Mouse (Mus musculus) testis, adult 2 months (tissue): ENCODE results near the gene Gm17174. TPM values are rescaled to one million over a fixed set of nuclear protein-coding genes. Genes with fewer than 3 reads are reported as not detected.
"Not testable (repeated sequence)": the region's sequence is repeated elsewhere in the genome, so short reads cannot be mapped to it uniquely, and the experiment has no call there.

ENCODE experiments used
- H3K27ac ChIP-seq: fragments of 200-500 bp; 2 replicates; pipeline ENCODE4 v1.5.1; 2012; ENCODE audit warnings: low read depth, low read length; ENCODE audit not compliant: control insufficient read depth, insufficient read depth
- H3K27me3 ChIP-seq: fragments of 200-500 bp; 2 replicates; pipeline ENCODE4 v1.6.1; 2012; ENCODE audit warnings: mild to moderate bottlenecking, low read length, moderate library complexity; ENCODE audit not compliant: control insufficient read depth, insufficient read depth
- H3K36me3 ChIP-seq: fragments of 200-500 bp; 2 replicates; pipeline ENCODE4 v1.6.1; 2012; ENCODE audit warnings: mild to moderate bottlenecking, low read length; ENCODE audit not compliant: control insufficient read depth, insufficient read depth
- H3K4me1 ChIP-seq: fragments of 200-500 bp; 2 replicates; pipeline ENCODE4 v1.6.1; 2012; ENCODE audit warnings: low read length; ENCODE audit not compliant: control insufficient read depth, insufficient read depth
- H3K4me3 ChIP-seq: fragments of 200-500 bp; 2 replicates; pipeline ENCODE4 v1.5.1; 2012; ENCODE audit warnings: low read depth, mild to moderate bottlenecking, low read length, moderate library complexity, mixed read lengths; ENCODE audit not compliant: control insufficient read depth
- CTCF ChIP-seq: fragments of 200-500 bp; IDR thresholded peaks from 2 replicates; pipeline ENCODE4 v1.5.1; 2012; ENCODE audit warnings: low read depth, mild to moderate bottlenecking, inconsistent platforms, low read length, moderate library complexity; ENCODE audit not compliant: control insufficient read depth, insufficient read depth, insufficient replicate concordance
- POLR2A ChIP-seq: fragments of 200-500 bp; IDR thresholded peaks from 2 replicates; pipeline ENCODE4 v1.6.1; 2012; ENCODE audit warnings: low read depth, mild to moderate bottlenecking, inconsistent platforms, low read length, moderate library complexity; ENCODE audit not compliant: control insufficient read depth
- polyA plus RNA-seq: library from polyadenylated mRNA; depleted of rRNA; stranded (reverse); fragments of >200 nt; gene quantifications from 2 replicates; pipeline ENCODE4 v1.2.3, GENCODE M21; 2012; rRNA removed

Gene Gm17174
- 1.7 and 2.3 TPM in 2 replicates for polyA plus RNA-seq

DNA sequence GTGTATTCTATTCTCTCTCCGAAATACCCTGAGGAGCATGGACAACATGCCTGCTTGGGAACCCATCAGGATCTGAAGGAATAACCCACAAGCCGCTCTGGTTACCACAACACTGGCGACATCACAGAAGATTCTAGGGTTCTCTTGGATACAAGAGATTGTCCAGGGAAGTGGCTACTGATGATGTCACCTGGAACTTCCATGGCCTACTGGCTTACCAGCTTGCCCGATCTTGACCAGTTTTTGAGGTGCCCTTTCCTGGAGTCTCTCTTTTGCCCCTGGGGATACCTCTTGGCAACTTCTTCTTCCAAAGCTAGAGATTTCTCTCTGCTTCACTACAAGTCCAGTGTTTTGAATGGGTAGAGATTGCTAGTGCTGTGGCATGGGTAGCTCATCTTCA is at the start of gene Gm17174:
Gm17174 (minus strand) TSS at position 101 of the 400 bp plus-strand sequence.
- H3K4me1 ChIP-seq, H3K36me3 ChIP-seq, H3K27me3 ChIP-seq, H3K27ac ChIP-seq: not testable (repeated sequence)
- H3K4me3 ChIP-seq, result peak within 1 kb of the TSS; percentile 66

DNA sequence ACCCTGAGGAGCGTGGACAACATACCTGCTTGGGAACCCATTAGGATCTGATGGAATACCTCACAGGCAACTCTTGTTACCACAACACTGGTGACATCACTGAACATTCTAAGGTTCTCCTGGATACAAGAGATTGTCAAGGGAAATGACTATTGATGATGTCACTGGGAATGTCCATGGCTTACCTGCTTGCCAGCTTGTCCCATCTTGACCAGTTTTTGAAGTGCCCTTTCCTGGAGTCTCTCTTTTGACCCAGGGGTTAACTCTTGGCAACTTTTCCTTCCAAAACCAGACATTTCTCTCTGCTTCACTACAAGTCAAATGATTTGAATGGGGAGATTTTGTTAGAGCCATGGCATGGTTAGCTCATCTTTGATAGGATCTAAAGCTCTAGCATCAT is 43.6 kb upstream of the Gm17174 start, which contains the start of gene Gm4181:
Gm4181 (minus strand) TSS at position 101 of the 400 bp plus-strand sequence.
- not testable (repeated sequence) for H3K27ac ChIP-seq, H3K4me1 ChIP-seq, H3K27me3 ChIP-seq, H3K36me3 ChIP-seq
- peak within 1 kb of the TSS; percentile 36; the same call in 1 of the 2 replicates for H3K4me3 ChIP-seq

DNA sequence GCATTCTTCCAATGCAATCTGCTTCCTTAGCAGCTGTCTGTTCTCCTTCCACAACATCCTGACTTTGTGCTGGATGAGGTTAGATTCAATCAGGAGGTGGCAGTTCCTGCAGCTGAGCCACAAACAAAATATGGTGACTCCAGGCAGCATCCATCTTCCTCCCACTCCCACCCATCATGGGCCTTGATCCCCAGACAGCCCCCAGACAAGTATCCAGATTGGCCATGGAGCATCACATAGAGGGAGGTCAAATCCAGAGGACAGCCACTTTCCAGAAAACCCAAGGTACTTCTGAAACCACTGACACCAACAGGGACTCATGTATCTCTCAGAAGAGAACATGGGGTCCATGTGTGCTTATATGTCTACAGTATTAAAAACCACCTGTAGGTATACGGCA is 40.5 kb upstream of the Gm17174 start:
- H3K27me3 ChIP-seq, H3K36me3 ChIP-seq, H3K27ac ChIP-seq, H3K4me3 ChIP-seq, H3K4me1 ChIP-seq: not testable (repeated sequence)

DNA sequence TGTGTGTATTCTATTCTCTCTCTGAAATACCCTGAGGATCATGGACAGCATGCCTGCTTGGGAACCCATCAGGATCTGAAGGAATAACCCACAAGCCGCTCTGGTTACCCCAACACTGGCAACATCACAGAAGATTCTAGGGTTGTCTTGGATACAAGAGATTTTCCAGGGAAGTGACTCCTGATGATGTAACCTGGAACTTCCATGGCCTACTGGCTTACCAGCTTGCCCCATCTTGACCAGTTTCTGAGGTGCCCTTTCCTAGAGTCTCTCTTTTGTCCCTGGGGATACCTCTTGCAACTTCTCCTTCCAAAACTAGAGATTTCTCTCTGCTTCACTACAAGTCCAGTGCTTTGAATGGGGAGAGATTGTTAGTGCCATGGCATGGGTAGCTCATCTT is 19.3 kb upstream of the Gm17174 start, which contains the start of gene Gm17078:
Gm17078 (minus strand) TSS at position 101 of the 400 bp plus-strand sequence.
- H3K27ac ChIP-seq, result no peak within 1 kb of the TSS
- TF ChIP-seq POLR2A (no peak), CTCF (no peak)
- no peaks in the 10 kb centered on the region for H3K4me1 ChIP-seq
- peak within 1 kb of the TSS; percentile 65 for H3K4me3 ChIP-seq
- no peaks in the 10 kb centered on the region for H3K27me3 ChIP-seq
- no peaks in the 10 kb centered on the region for H3K36me3 ChIP-seq

DNA sequence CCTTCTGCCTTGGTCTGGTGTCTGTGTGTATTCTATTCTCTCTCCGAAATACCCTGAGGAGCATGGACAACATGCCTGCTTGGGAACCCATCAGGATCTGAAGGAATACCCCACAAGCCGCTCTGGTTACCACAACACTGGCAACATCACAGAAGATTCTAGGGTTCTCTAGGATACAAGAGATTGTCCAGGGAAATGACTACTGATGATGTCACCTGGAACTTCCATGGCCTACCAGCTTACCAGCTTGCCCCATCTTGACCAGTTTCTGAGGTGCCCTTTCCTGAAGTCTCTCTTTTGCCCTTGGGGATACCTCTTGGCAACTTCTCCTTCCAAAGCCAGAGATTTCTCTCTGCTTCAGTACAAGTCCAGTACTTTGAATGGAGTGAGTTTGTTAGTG is 18.0 kb downstream of the Gm17174 start, which contains the start of gene Gm17175:
Gm17175 (minus strand) TSS at position 101 of the 400 bp plus-strand sequence.
- not testable (repeated sequence) for H3K4me1 ChIP-seq, H3K36me3 ChIP-seq, H3K27ac ChIP-seq, H3K27me3 ChIP-seq
- H3K4me3 ChIP-seq, result peak within 1 kb of the TSS; percentile 60; the same call in 1 of the 2 replicates

DNA sequence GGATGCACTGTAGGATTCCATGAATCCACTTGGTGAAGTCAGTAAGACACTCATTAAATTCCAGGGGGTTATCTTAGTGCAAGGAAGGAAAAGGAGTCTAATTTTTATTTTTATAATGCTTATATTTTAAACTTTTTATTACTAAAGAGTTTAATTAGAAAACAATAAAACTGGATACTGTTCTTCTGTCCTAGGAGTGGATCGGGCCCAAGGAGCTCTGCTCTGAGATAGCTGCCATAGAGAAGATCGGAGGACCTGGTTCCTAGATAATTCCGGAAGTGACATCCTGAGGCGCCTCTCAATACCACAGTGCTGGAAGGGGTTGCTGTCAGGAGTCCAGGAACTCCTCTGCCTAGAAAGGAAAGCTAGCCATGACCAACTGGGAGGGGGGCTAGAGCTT is 39.4 kb downstream of the Gm17174 start, which contains the start of gene Gm5622:
Gm5622 (plus strand) TSS at position 301 of the 400 bp plus-strand sequence.
- H3K4me3 ChIP-seq, result peak within 1 kb of the TSS; percentile 31
- H3K27me3 ChIP-seq, result no peaks in the 10 kb centered on the region
- no peak within 1 kb of the TSS for H3K27ac ChIP-seq
- no peaks in the 10 kb centered on the region for H3K4me1 ChIP-seq
- TF ChIP-seq POLR2A, result no peak
- H3K36me3 ChIP-seq, result no peaks in the 10 kb centered on the region

Other genes with a start within 250 kb of the Gm17174 start
- not detected in 2 replicates for gene Gm7247, start 230.4 kb downstream of the Gm17174 start, polyA plus RNA-seq
- gene Vmn2r88, start 181.3 kb downstream of the Gm17174 start, polyA plus RNA-seq, result 0.51 TPM in 2 replicates
- gene Vmn2r89, start 140.3 kb downstream of the Gm17174 start, polyA plus RNA-seq, result not detected in 2 replicates
- 2.7 and 2.9 TPM in 2 replicates for gene Gm5622, start 39.3 kb downstream of the Gm17174 start, polyA plus RNA-seq
- 0.42 and 0.83 TPM in 2 replicates for gene Gm17175, start 18.1 kb downstream of the Gm17174 start, polyA plus RNA-seq
- gene Gm17078, start 19.2 kb upstream of the Gm17174 start, polyA plus RNA-seq, result 0.26 and 0.38 TPM in 2 replicates
- 7.9 and 12.8 TPM in 2 replicates for gene Gm4181, start 43.5 kb upstream of the Gm17174 start, polyA plus RNA-seq
- 1.9 and 2.2 TPM in 2 replicates for gene Gm17079, start 103.3 kb upstream of the Gm17174 start, polyA plus RNA-seq
- 7.2 and 11.5 TPM in 2 replicates for gene Gm5800, start 125.0 kb upstream of the Gm17174 start, polyA plus RNA-seq
- gene Ang4, start 181.5 kb upstream of the Gm17174 start, polyA plus RNA-seq, result 0.16 TPM in 1 of 2 replicates, not detected in the other
- 1.1 and 1.3 TPM in 2 replicates for gene AY358078, start 207.9 kb upstream of the Gm17174 start, polyA plus RNA-seq